Mouse (Mus musculus) layer of hippocampus, adult 9-11 months (tissue): ENCODE measurements around the gene Trpm3.
A peak's percentile ranks its signal among the peaks of the same experiment; 100 is the strongest.

Experiments
- DNase-seq: peaks from one replicate; pipeline ENCODE4 v3.0.0; 2022

Trpm3 gene

DNA sequence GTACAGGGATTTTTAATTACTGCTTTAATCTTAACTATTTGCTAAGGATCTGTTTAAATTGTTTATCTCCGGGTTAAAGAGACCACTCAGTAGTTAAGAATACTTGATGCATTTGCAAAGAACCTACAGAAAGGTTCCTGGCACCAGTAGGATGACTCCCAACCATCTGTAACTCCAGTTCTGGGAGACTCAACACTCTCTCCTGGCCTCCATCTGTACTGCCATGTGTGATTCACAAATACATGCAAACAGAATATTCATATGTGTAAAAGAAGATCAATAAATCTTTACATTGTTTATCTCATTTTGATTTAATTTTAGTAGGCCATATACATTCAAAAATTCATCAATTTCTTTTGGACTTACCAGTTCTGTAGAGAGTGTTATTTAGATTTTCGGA is 731.0 kb downstream of the Trpm3 start:
- no peak for DNase-seq

- no peak for DNase-seq
Observed at GRCm38 (mm10) chr19:22872456-22872855, 733.6 kb downstream of the Trpm3 start.

- DNase-seq: no peak
Observed at GRCm38 (mm10) chr19:22880199-22880598, 741.4 kb downstream of the Trpm3 start.

GRCm38 (mm10) chr19:22882670-22883111 is 743.8 kb downstream of the Trpm3 start:
- peak; percentile 14 for DNase-seq

GRCm38 (mm10) chr19:22883154-22883553 is 744.3 kb downstream of the Trpm3 start:
- DNase-seq: no peak

DNA sequence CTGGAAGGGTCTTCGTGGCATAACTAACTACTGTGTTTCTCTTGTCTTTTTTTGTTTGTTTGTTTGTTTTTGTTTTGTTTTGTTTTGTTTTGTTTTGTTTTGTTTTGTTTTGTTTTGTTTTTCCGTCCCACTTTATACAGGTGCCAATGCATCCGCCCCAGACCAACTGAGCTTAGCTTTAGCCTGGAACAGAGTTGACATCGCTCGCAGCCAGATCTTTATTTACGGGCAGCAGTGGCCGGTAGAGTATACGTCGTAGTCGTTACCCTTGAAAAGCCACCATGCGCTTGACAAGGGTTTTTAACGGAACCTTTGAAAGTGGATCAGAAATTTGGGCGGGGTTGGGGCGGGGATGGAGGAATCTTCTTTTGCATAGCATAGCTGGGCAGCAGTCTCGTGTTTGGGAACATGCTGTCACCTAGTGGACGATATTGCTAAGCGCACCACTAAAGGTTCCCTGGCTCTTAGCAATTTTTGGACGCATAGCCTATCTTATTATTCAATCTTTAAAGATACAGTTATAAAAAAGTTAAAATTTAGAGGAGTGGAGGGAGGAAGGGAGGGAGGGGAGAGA is 745.0 kb downstream of the Trpm3 start:
- peak; percentile 68 for DNase-seq

GRCm38 (mm10) chr19:22884357-22884756 is 745.5 kb downstream of the Trpm3 start:
- peak; percentile 56 for DNase-seq

DNA sequence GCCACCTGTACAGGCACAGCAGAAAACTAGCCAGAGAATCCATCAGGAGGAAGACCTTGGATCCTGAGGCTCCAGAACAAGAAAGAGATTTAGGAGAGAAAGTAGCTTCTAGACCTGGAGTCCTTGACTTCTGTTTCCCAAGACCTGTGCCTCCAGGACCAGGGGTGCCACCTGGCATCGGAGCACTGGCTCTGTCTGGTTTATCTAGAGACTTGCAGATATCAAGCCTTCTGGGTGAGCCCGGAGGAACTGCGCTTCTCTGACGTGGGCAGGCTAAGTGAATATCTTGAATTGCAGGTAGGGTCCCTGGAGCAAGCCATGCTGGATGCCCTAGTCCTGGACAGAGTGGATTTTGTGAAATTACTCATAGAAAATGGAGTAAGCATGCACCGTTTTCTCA is 746.2 kb downstream of the Trpm3 start:
- DNase-seq: no peak

- peak; percentile 32 for DNase-seq
Observed at GRCm38 (mm10) chr19:22901892-22902291, 763.0 kb downstream of the Trpm3 start.

- DNase-seq: no peak
Observed at GRCm38 (mm10) chr19:22902386-22902785, 763.5 kb downstream of the Trpm3 start.

GRCm38 (mm10) chr19:22905066-22905482 is 766.2 kb downstream of the Trpm3 start:
- peak; percentile 87 for DNase-seq

GRCm38 (mm10) chr19:22910686-22911085 is 771.8 kb downstream of the Trpm3 start:
- DNase-seq: no peak

DNA sequence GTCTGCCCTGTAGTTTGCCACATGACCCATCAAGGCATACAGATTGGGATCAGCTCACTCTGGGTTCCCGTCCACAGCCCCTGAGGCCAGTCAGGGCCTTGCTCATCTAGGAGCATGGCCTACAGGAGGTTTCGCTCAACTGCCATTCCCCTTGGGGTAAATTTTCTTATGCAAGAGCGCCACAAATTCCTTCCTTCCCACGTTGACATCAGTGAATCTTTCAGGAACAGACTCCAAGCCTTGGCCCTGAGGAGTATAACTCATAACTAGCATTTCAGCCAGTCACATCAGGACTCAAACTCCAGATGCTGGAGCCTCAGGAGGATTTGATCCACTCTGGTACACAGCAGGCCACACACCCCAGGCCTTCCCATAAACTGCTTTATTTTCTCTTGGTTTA is 774.1 kb downstream of the Trpm3 start:
- DNase-seq: no peak

DNA sequence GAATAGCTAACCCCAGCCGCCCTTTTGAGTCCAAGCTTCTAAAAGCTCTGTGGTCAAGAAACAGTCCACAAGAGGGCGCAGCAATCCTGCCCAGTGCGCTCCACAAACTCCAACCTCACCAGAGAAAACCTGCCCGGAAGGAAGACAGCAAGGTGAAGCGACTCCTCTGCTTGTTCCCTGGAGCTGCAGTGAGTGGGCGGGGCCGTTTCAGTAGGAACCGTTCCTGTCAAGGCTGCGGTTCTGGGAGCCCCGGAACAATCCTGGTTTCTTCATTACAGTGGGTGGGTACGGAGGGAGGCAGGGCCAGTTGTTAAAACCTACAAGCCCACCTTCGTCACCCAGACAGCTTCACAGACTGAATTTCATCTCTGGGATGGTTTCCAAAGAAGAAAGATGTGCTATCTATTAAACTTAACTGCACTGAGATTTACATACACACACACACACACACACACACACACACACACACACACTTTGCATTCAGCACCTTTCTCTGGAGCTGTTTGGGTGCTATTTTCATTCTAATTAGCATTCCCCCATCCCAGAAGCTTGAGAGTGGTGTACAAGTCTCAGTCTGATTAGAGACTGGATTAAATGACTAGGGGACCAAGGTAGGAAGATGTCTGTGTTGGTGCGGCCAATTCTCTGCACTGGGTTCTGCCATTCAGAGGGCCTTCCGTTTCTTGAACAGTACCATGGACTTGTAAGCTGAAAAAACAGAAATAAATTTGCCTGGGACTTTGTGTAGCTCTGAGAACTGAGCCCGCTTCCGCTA is 777.2 kb downstream of the Trpm3 start:
- DNase-seq: peak; percentile 86

DNA sequence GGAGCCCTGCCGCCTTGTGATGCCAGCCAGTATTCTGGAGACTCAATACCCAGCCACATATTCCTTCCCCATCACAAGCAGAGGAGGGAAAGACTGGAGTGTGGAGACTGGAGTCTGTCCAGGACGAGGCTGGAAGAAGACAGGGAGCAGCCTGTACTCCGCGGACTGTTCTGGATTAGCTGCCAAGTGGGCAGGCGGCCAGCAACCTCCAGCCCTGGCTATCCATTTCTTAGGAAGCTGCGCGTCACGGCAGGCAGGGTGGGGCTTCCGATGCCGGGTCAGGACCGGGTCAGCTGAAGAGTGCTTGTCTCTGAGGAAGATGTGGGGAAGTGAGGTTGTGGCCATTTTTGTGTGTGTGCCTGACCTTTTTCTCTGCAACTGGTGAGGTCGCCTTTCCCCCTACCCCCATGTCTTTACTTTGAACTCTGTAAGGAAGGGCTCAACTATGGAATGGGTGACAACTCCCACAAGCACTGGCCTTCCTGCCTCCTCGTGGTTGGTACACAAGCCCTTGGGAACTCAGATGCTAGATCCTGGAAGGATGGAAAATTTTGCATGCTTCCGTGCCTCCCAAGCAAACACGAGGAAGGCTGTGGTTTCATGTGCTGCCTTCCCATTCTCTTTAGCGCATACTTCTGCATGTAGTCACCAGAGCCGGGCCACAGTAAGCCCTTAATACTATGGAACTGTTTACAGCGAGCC is 777.9 kb downstream of the Trpm3 start:
- DNase-seq: peak; percentile 94

DNA sequence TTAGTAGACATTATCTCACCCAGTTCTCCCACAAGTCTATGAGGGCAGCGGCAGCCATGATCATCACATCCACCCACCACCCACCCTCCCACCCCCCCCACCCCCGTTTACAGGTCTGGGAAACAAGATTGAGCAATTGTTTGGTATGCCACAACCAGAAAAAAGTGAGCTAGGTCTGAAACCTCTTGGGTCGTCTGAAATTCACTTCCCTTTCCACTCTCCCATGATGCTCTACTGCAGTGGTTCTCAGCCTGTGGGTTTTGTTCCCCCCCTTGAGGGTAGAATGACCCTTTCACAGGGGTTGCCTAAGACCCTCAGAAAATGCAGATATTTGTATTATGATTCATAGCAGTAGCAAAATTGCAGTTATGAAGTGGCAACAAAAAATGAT is 778.5 kb downstream of the Trpm3 start:
- DNase-seq: no peak

DNA sequence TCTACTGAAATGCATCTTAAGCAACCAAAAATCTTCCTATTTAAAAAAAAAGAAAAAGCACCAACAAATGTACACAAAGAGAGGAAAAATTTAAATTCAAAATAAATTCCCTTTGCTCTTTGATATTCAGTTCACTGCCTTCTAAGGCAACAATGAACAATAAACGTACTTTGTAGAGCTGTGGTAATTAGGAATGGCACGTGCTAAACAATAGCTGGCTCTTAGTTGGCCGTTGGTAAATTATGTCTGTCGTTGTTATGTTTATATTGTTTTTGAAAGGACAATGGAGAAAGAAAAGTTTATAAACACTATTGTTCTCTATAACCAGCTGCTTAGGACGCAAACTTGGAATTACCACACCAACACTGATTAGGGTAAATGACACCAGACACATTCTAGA is 782.1 kb downstream of the Trpm3 start:
- no peak for DNase-seq

DNA sequence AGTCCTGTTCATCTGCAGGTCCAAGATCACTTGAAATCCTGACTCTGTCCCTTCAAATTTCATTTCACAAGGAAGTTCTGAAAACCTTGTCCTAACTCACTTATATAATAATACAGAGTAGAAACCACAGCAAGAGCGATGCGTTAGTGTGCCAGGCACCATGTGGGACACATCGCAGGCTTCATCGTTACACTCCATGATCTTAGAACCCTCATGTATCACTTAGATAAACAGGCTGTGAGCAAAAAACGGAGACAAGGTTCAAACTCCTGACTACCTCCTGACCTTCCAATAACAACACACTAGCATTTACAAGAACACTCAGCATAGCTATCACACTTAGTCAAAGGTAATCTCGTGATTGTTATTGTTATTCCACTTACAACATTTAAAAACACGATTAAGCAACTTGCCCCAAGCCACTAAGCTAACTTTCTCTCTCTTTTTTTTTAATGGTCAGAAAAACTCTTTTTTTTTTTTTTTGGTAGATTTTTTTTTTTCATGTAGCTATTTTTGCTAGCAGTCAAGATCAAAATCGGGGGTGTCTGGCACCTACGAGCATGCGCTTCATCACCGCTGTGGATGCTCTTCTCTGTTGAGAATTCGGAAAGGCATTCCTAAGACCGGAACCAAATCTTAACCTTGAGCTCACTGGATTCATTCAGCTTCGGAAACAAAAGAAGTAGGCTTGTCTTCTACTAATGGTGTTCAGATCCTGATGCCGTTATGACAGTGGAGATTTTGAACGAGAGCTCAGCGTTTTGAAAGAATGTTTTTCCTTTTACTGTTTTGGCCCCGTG is 784.2 kb downstream of the Trpm3 start:
- DNase-seq: no peak

DNA sequence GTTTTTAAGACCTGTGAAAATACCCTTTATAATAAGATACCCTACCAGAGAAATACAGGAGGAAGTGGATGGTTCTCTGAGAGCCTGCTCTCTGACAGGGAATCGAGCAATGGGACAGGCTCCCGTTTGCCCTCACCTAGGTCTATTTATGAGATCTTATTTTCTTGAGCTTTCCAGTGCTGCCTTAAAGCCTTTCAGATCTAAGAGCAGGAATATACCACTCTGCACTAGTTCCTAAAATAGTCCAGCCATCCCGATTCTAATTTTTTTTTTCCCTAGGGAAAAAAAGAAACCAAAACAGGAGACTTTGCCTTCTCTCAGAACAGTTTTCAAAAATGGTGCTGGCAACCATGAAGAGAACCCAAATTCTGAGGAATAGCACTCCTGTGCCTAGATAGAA is 786.4 kb downstream of the Trpm3 start:
- no peak for DNase-seq

DNA sequence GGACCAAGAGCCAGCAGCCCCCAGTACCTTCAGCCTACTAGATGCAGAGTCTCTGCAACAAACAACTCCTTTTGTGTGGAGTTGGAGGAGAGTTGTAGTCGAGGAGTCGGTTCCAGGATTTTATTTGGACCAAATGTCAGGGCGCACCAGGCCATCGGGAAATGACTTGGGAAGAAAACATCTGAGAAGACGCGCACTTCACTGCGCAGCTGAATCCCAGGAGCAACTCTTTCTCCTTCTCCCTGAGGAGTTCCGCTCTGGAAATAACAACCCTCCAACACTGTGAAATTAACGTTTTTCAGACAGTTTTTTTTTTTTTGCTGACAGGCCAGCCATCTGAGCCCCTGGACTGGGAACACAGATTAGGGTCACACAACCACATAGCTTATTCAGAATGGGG is 787.9 kb downstream of the Trpm3 start:
- no peak for DNase-seq

DNA sequence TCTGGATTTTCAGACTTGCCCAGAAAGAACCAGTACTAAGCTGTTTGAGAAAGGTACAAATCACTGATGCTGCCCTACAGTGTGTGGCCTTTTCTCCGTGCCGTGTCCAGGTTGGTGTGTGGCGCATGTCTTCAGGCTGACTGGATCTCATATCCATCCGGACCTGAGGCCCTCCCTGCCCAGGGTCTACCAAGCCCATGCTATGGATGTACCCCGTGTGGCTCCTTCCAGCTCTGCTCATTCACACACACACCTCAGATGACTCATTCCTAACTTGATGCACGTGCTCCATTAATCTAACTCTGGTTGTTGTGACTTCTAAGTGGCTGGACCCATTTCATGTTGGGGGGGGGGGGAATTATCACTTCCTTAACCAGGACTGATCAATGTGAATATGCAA is 789.5 kb downstream of the Trpm3 start:
- no peak for DNase-seq

DNA sequence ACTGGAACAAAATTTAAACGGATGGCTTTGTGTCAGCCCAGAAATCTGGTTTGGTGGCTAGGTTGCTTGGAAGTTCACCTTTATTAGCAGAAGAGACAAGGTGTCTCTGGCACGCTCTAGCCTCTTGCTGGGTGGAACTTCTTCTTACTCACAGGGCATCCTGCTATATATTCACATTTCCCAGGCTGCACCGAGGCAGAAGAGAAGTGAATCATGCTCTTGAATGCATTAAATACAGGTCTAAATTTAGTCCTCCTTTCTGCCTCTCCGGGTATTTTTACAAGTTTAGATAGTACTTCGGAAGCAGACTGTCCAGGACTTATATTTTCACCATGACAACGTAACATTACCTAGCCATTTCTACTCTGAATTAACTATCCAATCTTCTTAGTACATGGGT is 790.9 kb downstream of the Trpm3 start:
- no peak for DNase-seq

- peak; percentile 32 for DNase-seq
Observed at GRCm38 (mm10) chr19:22930368-22930834, 791.6 kb downstream of the Trpm3 start.
